Mouse (Mus musculus): Measurements from ENCODE around the gene Rasa2.

DNA sequence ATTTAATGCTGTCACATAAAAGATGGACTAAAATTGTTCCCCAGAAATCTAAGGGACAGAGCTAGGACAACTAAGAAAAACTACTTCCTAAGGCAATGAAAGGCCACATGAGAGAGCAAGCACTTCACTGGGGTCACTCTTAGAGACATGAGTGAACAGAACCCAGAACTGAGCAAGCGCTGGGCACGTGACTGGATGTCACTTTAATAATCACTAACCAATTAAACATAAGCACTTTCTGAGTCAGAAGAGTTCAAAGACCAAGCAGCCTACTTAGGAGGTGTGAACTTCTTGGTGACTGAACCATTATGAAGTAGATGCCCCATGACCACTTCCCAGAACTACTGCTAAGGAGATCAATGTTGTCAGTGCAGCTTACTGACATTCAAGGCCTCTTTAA is 20.6 kb downstream of the Rasa2 start:
- no peak for TF ChIP-seq CTCF (IDR thresholded peaks at IDR 0.05; ENCODE audit: low read depth)
- no peak for TF ChIP-seq EP300 (IDR thresholded peaks at IDR 0.05; ENCODE audit: low read depth)

Data from heart, postnatal 0 days (tissue).